Mouse (Mus musculus) kidney, adult 2 months (tissue): Measurements from ENCODE around the gene Plekhg6. TPM values are rescaled to one million over a fixed set of nuclear protein-coding genes. Genes with fewer than 3 reads are reported as not detected.

Experiments
- DNase-seq: peaks from one replicate; pipeline ENCODE4 v3.0.0; 2021
- H3K27ac ChIP-seq: fragments of 200-500 bp; 2 replicates; pipeline ENCODE4 v1.5.1; 2012; ENCODE audit warnings: low read depth, low read length, control low read depth, inconsistent platforms; ENCODE audit not compliant: insufficient read depth
- H3K27me3 ChIP-seq: fragments of 200-500 bp; replicated peaks from 2 replicates; pipeline ENCODE4 v1.6.1; 2012; ENCODE audit warnings: mild to moderate bottlenecking, moderate library complexity, low read length, inconsistent platforms; ENCODE audit not compliant: control insufficient read depth, insufficient read depth
- H3K36me3 ChIP-seq: fragments of 200-500 bp; 2 replicates; pipeline ENCODE4 v1.6.1; 2012; ENCODE audit warnings: mild to moderate bottlenecking, moderate library complexity, low read length, inconsistent platforms; ENCODE audit not compliant: control insufficient read depth, insufficient read depth
- H3K4me1 ChIP-seq: fragments of 200-500 bp; 2 replicates; pipeline ENCODE4 v1.6.1; 2011; ENCODE audit warnings: low read length; ENCODE audit not compliant: control insufficient read depth, insufficient read depth
- H3K4me3 ChIP-seq: fragments of 200-500 bp; 2 replicates; pipeline ENCODE4 v1.5.1; 2011; ENCODE audit warnings: mild to moderate bottlenecking, low read depth, low read length, control low read depth; ENCODE audit not compliant: insufficient read depth
- CTCF ChIP-seq: fragments of 200-500 bp; conservative IDR thresholded peaks from 2 replicates; pipeline ENCODE4 v1.5.1; 2011; ENCODE audit warnings: low read depth, mild to moderate bottlenecking, control low read depth, low read length, moderate library complexity, mixed read lengths; ENCODE audit not compliant: insufficient read depth, insufficient read length
- POLR2A ChIP-seq: fragments of 200-500 bp; IDR thresholded peaks from one replicate; pipeline ENCODE4 v1.6.1; 2011; ENCODE audit warnings: low read depth, low read length, control low read depth
- WGBS: fragments of 180-500 bp; shearing (Covaris S2); methylation state at CpG from one replicate; pipeline ENCODE4 v1.1.7; 2018; 5-methylcytosine and 5-hydroxymethylcytosine counted together
- polyA plus RNA-seq: library from polyadenylated mRNA; depleted of rRNA; stranded (reverse); fragments of >200 nt; gene quantifications from 2 replicates; pipeline ENCODE4 v1.2.3, GENCODE M21; 2012

Plekhg6 gene
- polyA plus RNA-seq, 1 experiment = 6.1 TPM

DNA sequence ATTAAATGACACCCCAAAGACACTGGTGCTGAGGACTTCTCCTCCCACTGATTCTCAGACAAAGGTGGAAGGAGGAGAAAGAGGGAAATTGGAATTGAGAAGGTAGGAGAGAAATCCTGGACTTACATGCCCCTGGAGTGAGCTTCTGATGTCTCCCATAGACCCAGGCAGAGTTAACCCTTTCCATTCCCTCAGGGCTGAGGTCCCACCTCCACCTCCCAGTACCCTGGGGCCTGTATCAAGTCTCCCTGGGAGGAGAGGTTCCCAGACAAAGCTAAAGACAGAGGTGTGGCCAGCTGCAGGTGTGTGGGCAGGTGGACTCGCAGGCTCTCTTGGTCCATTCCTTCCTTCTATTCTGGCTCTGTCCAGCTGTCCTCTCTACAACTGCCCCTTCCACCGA, 1.4 kb upstream of the Plekhg6 start:
- H3K27me3 ChIP-seq = no peaks in the 10 kb centered on the region
- no peaks in the 10 kb centered on the region for H3K36me3 ChIP-seq
- no peak overlapping the region for H3K27ac ChIP-seq
- peaks cover 11% of the 10 kb centered on the region for H3K4me1 ChIP-seq
- H3K4me3 ChIP-seq = no peak overlapping the region
- DNase-seq = no peak
- 66% methylated on average over 2 of the region's 2 CpGs for WGBS
- TF ChIP-seq POLR2A = no peak
- TF ChIP-seq CTCF = no peak

DNA sequence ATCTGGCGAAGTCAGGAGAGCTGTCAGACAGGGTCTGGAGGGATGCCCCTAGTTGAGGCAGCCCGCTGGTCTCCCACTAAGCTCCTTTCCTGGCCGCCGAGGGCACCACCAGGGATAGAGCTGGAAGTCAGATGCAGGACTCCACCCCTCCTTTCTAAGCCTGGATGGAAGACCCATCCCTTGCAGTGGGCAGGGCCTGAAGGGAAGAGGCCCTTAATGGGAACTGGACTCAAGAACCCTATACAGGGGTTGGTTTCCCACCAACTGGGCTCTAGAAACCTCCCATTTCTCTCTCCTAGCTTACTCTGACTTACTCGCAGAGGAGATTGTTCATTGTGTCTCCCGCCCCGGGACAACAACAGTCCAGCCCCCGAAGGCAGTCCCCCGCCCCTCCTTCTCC, 812 bp downstream of the Plekhg6 start:
- no peak for DNase-seq
- WGBS = 18% methylated on average over 9 of the region's 9 CpGs
- H3K4me1 ChIP-seq = peaks cover 11% of the 10 kb centered on the region
- H3K27ac ChIP-seq = no peak overlapping the region
- TF ChIP-seq POLR2A (no peak), CTCF (no peak)
- no peaks in the 10 kb centered on the region for H3K36me3 ChIP-seq
- peak overlapping the region; percentile 67 for H3K4me3 ChIP-seq
- no peaks in the 10 kb centered on the region for H3K27me3 ChIP-seq

DNA sequence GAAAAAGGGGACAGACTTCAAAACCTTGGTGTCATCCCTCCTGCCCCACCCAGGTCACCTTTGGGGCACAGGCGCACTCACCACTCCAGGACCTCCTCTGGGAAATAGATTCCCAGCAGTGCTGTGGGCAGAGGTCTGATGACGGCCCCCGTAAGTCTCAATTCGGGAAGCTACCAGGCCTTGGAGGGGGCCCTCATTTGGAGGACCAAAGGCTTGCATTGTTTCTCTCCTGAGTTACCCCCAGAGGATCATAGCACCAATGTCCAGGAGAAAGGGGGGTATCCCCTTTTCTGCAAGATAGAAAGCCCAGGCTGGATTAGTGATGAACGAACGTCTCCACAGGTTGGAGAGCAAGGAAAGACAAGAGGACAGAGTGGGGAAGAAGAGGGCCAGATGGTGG, 2.0 kb downstream of the Plekhg6 start:
- Histone ChIP-seq H3K4me3 (no peak overlapping the region), H3K27me3 (no peaks in the 10 kb centered on the region), H3K27ac (no peak overlapping the region; the same call in 1 of the 2 replicates), H3K4me1 (peaks cover 11% of the 10 kb centered on the region), H3K36me3 (no peaks in the 10 kb centered on the region)
- no peak for DNase-seq
- TF ChIP-seq POLR2A (no peak), CTCF (no peak)
- 71% methylated on average over 6 of the region's 6 CpGs for WGBS

DNA sequence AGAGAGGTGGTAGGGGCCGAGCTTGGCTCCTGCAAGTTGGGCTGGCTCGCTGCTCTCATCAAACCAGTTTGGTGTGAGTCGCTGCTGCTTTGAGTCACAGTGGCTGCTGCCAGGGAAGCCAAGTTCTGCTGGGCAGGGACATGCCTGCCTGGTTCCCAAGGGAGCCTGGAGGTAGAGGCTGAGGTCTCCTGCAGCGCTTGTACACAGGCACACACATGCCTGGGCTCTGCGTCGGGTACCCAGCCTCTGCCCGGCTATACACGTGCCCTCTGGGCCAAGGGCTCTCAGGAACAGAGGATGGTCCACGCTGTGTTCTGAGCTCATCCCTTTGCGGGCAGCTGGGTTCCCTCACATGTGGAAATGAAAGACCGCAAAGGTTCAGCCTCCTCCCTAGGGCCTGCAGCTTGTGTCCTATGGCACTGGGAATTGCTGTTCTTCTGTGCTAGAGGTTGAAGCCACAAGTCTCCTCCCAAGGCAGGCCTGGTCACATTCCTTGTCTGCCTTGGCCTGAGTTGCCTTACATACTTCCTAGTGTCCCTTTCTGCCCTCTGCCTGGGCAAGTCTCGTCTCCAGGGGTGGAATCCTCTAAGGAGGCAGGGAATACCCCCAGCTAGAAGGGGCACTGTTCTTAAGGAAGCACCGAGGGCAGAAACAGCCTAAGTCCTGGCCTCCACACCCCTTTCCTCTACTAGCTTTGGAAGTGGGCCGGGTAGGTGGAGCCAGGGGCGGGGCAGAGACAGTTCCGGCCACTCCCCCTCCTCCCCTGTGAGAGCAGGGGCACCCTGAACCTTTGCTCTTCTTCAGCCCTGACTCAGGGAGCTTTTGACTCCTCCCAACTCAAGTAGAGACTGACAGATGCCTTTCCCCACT, 2.8 kb downstream of the Plekhg6 start:
- TF ChIP-seq CTCF (no peak), POLR2A (no peak)
- H3K27me3 ChIP-seq = no peaks in the 10 kb centered on the region
- H3K36me3 ChIP-seq = no peaks in the 10 kb centered on the region
- no peak overlapping the region for H3K4me3 ChIP-seq
- H3K4me1 ChIP-seq = peaks cover 11% of the 10 kb centered on the region
- 29% methylated on average over 16 of the region's 16 CpGs for WGBS
- DNase-seq = peak; percentile 96
- peak overlapping the region; percentile 36 for H3K27ac ChIP-seq

DNA sequence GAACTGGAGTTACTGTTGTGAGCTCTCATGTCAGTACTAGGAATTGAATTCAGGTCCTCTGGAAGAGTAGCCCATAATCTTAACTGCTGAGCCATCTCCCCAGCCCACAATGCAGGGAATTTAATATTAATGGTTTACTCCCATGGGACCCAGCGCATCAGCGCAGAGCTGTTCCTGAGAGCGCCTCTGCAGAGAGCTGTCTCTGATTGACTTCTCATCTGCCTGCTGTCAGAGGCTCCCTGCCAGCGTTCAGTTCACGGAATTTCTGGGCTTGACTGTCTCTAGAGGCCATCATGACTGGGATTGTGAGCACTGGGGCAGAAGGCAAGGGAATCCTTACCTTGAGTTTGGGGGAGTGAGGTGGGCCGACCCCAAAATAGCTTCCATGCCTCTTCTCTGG, 3.6 kb downstream of the Plekhg6 start:
- no peak for TF ChIP-seq CTCF
- TF ChIP-seq POLR2A = no peak
- no peaks in the 10 kb centered on the region for H3K36me3 ChIP-seq
- DNase-seq = no peak
- H3K4me3 ChIP-seq = no peak overlapping the region
- 0 out of 2 replicates have a peak overlapping the region, but pooled peaks have one; percentile 17 for H3K27ac ChIP-seq
- 70% methylated on average over 6 of the region's 6 CpGs for WGBS
- peaks cover 11% of the 10 kb centered on the region for H3K4me1 ChIP-seq
- no peaks in the 10 kb centered on the region for H3K27me3 ChIP-seq

DNA sequence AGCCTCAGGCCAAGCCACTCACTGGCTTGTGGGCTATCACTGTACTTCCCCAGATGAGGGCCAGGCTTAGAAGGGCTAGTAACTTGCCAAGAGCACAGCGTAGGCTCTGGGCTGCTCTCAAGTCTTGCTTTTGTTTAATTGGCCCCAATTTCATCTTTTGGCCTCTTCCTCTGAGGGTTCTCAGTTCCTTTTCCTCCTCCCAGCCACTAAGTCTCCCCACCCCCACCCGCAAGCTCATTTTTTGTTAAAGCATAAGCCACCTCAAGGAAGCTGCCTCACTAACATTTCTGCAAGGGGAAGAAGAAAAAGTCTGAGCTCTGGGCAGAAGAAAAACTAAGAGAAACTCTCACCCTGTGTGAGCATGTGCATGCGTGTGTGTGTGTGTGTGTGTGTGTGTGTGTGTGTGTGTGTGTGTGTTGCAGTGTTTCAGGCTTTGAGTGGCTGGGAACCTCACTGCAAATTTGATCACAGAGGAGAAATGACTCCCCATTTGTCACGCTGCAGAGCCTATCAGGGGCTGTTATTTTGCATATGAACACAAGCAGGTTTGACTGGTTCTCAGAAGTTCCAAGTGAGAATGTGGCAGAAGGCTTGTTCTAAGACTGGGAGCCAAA, 12.7 kb downstream of the Plekhg6 start:
- Histone ChIP-seq H3K27me3 (no peaks in the 10 kb centered on the region), H3K27ac (peak overlapping the region; percentile 18; the same call in 1 of the 2 replicates), H3K4me1 (peaks cover 7% of the 10 kb centered on the region; the same call in 1 of the 2 replicates), H3K36me3 (no peaks in the 10 kb centered on the region), H3K4me3 (no peak overlapping the region)
- DNase-seq = peak; percentile 65
- no peak for TF ChIP-seq POLR2A
- no peak for TF ChIP-seq CTCF
- 52% methylated on average over 4 of the region's 4 CpGs for WGBS

DNA sequence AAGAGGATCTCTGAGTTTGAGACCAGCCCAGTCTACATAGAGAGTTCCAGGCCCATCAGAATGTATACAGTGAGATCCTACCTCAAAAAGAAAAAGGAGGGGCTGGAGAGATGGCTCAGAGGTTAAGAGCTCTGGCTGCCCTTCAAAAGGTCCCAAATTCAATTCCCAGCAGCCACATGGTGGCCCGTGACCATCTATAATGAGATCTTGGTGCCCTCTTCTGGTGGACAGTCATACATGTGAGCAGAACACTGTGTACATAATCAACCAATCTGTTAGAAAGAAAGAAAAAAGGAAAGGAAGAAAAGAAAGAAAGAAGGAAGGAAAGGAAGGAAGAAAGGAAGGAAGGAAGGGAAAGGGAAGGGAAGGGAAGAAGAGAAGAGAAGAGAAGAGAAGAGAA, 14.5 kb downstream of the Plekhg6 start:
- Histone ChIP-seq H3K27ac (no peak overlapping the region), H3K4me3 (no peak overlapping the region), H3K27me3 (no peaks in the 10 kb centered on the region), H3K36me3 (no peaks in the 10 kb centered on the region), H3K4me1 (peaks cover 7% of the 10 kb centered on the region; the same call in 1 of the 2 replicates)
- peak; percentile 49 for DNase-seq
- TF ChIP-seq POLR2A (no peak), CTCF (peak; percentile 36)
- 77% methylated on average over 1 of the region's 1 CpGs for WGBS
